Mouse (Mus musculus) liver, adult 2 months (tissue): ENCODE measurements around the gene Sesn2.

Experiments used
- CTCF ChIP-seq: fragments of 200-500 bp; IDR thresholded peaks from 2 replicates; pipeline ENCODE4 v1.5.1; 2011; ENCODE audit warnings: low read depth, low read length, control low read depth
- POLR2A ChIP-seq: fragments of 200-500 bp; IDR thresholded peaks from 2 replicates; pipeline ENCODE4 v1.6.1; 2011; ENCODE audit warnings: low read length, control low read depth; ENCODE audit not compliant: insufficient read depth; ENCODE audit errors: extremely low read depth

DNA sequence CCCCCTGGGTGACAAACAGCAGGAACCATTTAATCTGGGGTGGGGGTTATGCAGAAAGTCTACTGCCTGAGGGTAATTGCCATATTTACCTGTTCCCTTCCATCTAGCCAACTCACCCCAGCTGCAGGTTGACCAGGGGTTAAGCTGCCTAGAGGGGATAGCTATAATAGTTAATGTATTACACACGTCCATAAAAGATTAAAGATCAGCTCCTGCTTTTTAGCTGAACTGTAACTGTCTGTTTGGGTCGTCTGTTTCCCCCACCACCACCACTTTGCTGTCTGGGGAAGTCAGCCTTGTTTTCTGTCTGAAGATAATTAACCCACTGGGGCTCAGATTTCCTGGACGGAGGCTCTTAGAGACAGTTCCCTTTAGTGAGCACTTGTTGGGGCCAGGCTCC is 40.4 kb downstream of the Sesn2 start:
- TF ChIP-seq CTCF (no peak), POLR2A (no peak)
